Mouse (Mus musculus): ENCODE measurements around the gene Zdhhc9. TPM values are rescaled to one million over a fixed set of nuclear protein-coding genes. Genes with fewer than 3 reads are reported as not detected.

The Zdhhc9 gene
- 17.3 TPM for polyA plus RNA-seq (2014; fragmentation: Illumina TruSeq; extraction: RNeasy Lipid Tissue Mini Kit (QIAGEN cat#74804); ENCODE audit: low read depth, low replicate concordance)

DNA sequence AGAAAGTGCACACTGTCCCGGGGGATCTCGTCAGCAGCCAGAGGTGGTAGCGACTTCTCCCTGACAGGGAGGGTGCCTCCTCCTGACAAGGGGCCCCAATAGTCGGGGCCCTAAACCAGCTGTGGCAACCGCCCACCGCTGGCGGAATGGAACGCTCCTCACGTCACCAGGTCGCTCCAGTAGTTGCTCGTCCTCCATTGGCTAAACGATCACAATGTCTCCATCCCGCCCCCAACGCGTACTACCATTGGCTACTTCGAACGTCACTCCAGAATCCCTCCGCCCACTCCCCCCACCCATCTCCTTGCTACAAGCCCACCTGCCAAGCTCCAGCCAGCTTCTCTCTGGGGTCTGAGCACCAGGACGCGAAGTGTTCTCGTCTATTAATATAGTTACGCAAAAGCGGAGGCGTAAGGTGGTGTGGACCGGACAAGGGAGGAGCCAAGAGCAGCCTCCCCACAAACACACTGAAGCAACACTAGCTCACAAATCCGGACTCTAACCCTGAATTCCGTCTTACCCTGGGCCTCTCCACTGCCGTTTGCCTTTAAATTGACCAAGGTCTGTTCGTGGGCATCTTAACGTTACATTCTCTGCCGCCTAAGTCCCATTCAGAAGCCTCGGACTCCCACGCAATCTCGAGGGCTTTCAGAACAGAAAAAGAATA is at the start of gene Zdhhc9:
Gene Zdhhc9, minus strand, starts transcription at position 360 of the 667 bp plus-strand sequence.

DNA sequence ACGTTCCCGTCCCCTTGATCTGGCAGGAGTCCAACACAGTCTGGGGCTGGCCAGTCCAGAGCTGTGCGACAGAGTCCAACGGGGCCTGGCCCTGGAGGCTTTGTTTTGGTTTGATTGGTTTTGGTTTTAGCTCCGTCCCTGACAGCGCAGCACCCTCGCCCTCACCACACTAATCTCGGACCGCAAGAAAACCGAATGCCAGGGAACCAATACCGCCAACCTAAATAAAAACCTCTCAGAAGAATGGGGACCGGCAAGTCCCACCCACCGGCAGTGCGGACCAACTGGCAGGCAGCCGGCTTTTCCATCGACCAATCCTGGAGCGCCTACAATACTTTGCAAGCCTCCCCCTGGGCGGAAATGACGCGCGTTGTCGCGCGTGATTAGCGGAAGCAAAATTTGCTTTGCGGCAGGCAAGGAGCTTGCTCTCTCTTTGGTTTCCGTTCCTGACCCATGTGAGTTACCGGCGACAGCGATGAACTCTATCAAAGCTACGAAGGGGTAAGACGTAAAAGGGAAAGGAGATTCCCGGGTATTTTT is 47.9 kb upstream of the Zdhhc9 start, which contains the start of gene Utp14a:
Gene Utp14a, plus strand, starts transcription at position 395 of the 540 bp plus-strand sequence.

DNA sequence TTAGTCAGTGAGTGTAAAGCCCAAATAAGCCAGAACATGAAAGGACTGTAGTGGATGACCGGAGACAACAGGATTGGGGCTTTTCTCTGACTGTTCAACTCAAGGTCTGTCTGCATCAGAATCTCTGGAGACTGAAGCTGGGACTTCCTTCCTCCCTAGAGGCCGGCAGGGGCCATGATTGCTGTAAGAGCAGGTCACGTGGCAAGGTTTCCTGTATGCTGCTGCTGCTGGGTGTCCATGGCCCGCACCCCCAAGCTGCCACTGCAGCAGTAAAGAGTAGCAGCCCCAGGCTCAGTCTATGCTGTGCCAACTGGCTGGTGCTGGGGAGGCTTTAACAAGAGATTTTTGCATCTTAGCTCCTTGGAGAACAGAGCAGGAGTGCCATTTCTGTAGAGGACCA is 62.4 kb downstream of the Zdhhc9 start, which contains the start of gene Sash3:
Gene Sash3, plus strand, starts transcription at position 175 of the 400 bp plus-strand sequence.

Other genes starting within 250 kb of the Zdhhc9 start
- 2.9 TPM for gene Apln, start 174.0 kb downstream of the Zdhhc9 start, polyA plus RNA-seq (2014; fragmentation: Illumina TruSeq; extraction: RNeasy Lipid Tissue Mini Kit (QIAGEN cat#74804); ENCODE audit: low read depth, low replicate concordance)
- 2.3 TPM for gene Xpnpep2, start 100.2 kb downstream of the Zdhhc9 start, polyA plus RNA-seq (2014; fragmentation: Illumina TruSeq; extraction: RNeasy Lipid Tissue Mini Kit (QIAGEN cat#74804); ENCODE audit: low read depth, low replicate concordance)
- gene Sash3, start 62.4 kb downstream of the Zdhhc9 start, polyA plus RNA-seq (2014; fragmentation: Illumina TruSeq; extraction: RNeasy Lipid Tissue Mini Kit (QIAGEN cat#74804); ENCODE audit: low read depth, low replicate concordance): 4.9 TPM
- 12.4 TPM for gene Utp14a, start 48.0 kb upstream of the Zdhhc9 start, polyA plus RNA-seq (2014; fragmentation: Illumina TruSeq; extraction: RNeasy Lipid Tissue Mini Kit (QIAGEN cat#74804); ENCODE audit: low read depth, low replicate concordance)
- 5.8 TPM for gene Bcorl1, start 132.5 kb upstream of the Zdhhc9 start, polyA plus RNA-seq (2014; fragmentation: Illumina TruSeq; extraction: RNeasy Lipid Tissue Mini Kit (QIAGEN cat#74804); ENCODE audit: low read depth, low replicate concordance)

Measured in adipose tissue, adult 10 weeks (tissue).